Mouse (Mus musculus): ENCODE measurements around the gene Vmn1r237.

The Vmn1r237 gene

GRCm38 (mm10) chr17:21311565-21311964 is at the start of gene Vmn1r237:
Gene Vmn1r237, plus strand, starts transcription at chr17:21311865.
- POLR2A ChIA-PET = no interaction called here
- CTCF ChIA-PET = no interaction called here

- POLR2A ChIA-PET = interaction anchor here in 1 of 4 experiments (1.6 kb wide), 1 partner anchor 151 kb away, joined by 5 read pairs; the partner anchor contains the start of gene Zfp54
- CTCF ChIA-PET = interaction anchor here (0.6 to 2.6 kb wide), 10 partner anchors 40 to 546 kb away, joined by 3 to 12 read pairs (median 4); partner anchors contain the start of genes Zfp54 (in 4 of the 4) and Zfp677 (in 1 of the 4)
Observed at GRCm38 (mm10) chr17:21272103-21272502, 39.6 kb upstream of the Vmn1r237 start.

- ChIA-PET POLR2A (no interaction called here), CTCF (interaction anchor here in 1 of 4 experiments (0.7 kb wide), 1 partner anchor 252 kb away, joined by 4 read pairs; no protein-coding TSS in a partner anchor)
Observed at GRCm38 (mm10) chr17:21282642-21283041, 29.0 kb upstream of the Vmn1r237 start, which contains the start of gene Vmn1r236. Gene Vmn1r236, plus strand, starts transcription at chr17:21282942.

GRCm38 (mm10) chr17:21284395-21284794 is 27.3 kb upstream of the Vmn1r237 start:
- CTCF ChIA-PET = no interaction called here
- POLR2A ChIA-PET = no interaction called here

GRCm38 (mm10) chr17:21289695-21290094 is 22.0 kb upstream of the Vmn1r237 start:
- ChIA-PET CTCF (no interaction called here), POLR2A (no interaction called here)

Data from embryonic stem cell, embryonic (primary cell).